Mouse (Mus musculus): ENCODE results near the gene Syde2.

- TF ChIP-seq CTCF (IDR thresholded peaks at IDR 0.05; ENCODE audit: insufficient read depth, low read depth, low read length) (no peak), POLR2A (IDR thresholded peaks at IDR 0.05; ENCODE audit: insufficient read depth, low read depth, low read length) (no peak)
These were observed 37.1 kb downstream of the Syde2 start for GRCm38 (mm10) chr3:146024746-146025145.

All from olfactory bulb, adult 2 months (tissue).